Mouse (Mus musculus) forebrain, embryonic 10.5 days (tissue): Measurements from ENCODE around the gene Nkd1. TPM values are rescaled to one million over a fixed set of nuclear protein-coding genes. Genes with fewer than 3 reads are reported as not detected.

Source experiments
- DNase-seq: peaks from one replicate; pipeline ENCODE4 v3.0.0-alpha.2; 2017; ENCODE audit warnings: low spot score; ENCODE audit errors: extremely low spot score
- H3K27ac ChIP-seq: fragments of 300-500 bp; sonication (generic); 2 replicates; pipeline ENCODE4 v1.5.1; 2016; ENCODE audit warnings: mild to moderate bottlenecking
- H3K27me3 ChIP-seq: fragments of 300-500 bp; sonication (generic); 2 replicates; pipeline ENCODE4 v1.6.1; 2016; ENCODE audit warnings: mild to moderate bottlenecking; ENCODE audit not compliant: poor library complexity, severe bottlenecking
- H3K36me3 ChIP-seq: fragments of 300-500 bp; sonication (generic); replicated peaks from 2 replicates; pipeline ENCODE4 v1.6.1; 2016; ENCODE audit warnings: mild to moderate bottlenecking, moderate library complexity
- H3K4me1 ChIP-seq: fragments of 300-500 bp; sonication (generic); 2 replicates; pipeline ENCODE4 v1.6.1; 2016
- H3K4me3 ChIP-seq: fragments of 300-500 bp; sonication (generic); 2 replicates; pipeline ENCODE4 v1.5.1; 2016; ENCODE audit warnings: mild to moderate bottlenecking, moderate library complexity
- H3K9me3 ChIP-seq: fragments of 300-500 bp; sonication (generic); 2 replicates; pipeline ENCODE4 v1.6.1; 2016; ENCODE audit warnings: mild to moderate bottlenecking, moderate library complexity
- WGBS: fragments of 180-500 bp; shearing (Covaris S2); methylation state at CpG from one replicate; pipeline ENCODE4 v1.1.7; 2016; 5-methylcytosine and 5-hydroxymethylcytosine counted together
- polyA plus RNA-seq: library from polyadenylated mRNA; unstranded; fragments of >200 nt; fragmentation: Nextera tagmentation; extraction: Ambion mirVana; gene quantifications from 2 replicates; pipeline ENCODE4 v1.2.1, GENCODE M21; 2016

Nkd1 gene
- polyA plus RNA-seq, 1 experiment from 2014 or later = 47.2 TPM

DNA sequence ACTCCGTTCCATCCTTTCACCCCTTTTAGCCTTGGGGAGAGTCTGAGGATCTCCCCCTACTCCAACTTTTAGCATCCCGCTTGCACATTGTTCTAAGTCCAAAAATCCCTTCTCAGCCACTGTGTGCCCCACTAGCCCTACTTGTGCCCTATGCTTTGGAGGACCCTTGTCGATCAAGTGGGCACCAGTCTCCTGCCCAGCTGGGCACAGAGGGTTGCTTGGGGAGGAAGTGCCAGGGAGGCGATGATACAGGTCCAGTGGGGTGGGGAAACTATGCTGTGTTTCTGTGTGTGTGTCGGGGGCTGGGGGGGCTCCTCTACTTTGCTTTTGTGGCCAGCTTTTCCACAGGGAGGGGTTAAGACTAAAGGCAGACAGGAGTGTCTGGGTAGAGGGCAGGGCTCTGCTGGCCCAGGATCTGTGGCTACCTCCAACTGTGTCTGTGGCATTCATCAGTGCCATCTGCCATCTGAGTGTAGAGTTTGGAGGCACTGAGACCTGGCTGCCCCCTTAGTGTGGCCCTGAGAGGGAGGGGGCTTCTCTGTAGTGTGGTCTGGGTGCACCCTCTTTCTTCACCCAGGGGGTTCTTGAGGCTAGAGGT lies 1.4 kb downstream of the Nkd1 start:
- Histone ChIP-seq H3K9me3 (no peaks in the 10 kb centered on the region), H3K36me3 (peaks cover 24% of the 10 kb centered on the region), H3K27ac (peak overlapping the region; percentile 93), H3K4me1 (peaks cover 91% of the 10 kb centered on the region), H3K27me3 (peaks cover 50% of the 10 kb centered on the region), H3K4me3 (peak overlapping the region; percentile 87)
- 28% methylated on average over 5 of the region's 5 CpGs for WGBS
- DNase-seq = no peak

DNA sequence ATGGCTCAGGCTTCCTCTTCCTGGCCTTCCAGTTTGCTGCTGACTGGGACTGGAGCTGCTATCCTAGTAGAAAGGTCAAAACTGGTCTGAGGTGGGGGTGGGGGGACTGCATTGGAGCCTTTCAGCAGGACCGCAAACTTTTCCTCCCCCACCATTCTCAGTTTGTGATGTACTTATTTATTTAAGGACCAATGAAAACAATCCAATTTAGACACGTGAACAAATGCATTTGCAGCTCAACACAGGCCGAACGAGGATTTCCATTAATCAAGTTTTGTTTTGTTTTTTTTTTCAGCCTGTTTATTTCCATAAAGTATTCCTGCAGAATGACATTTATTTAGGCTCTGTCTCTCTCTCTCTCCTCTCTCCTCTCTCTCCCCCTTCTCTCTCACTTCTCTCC lies 2.5 kb downstream of the Nkd1 start:
- DNase-seq = no peak
- Histone ChIP-seq H3K4me1 (peaks cover 87% of the 10 kb centered on the region), H3K36me3 (peaks cover 35% of the 10 kb centered on the region), H3K27me3 (peaks cover 39% of the 10 kb centered on the region), H3K9me3 (no peaks in the 10 kb centered on the region), H3K27ac (peak overlapping the region; percentile 93; the same call in 1 of the 2 replicates), H3K4me3 (peak overlapping the region; percentile 87)
- 51% methylated on average over 4 of the region's 4 CpGs for WGBS

DNA sequence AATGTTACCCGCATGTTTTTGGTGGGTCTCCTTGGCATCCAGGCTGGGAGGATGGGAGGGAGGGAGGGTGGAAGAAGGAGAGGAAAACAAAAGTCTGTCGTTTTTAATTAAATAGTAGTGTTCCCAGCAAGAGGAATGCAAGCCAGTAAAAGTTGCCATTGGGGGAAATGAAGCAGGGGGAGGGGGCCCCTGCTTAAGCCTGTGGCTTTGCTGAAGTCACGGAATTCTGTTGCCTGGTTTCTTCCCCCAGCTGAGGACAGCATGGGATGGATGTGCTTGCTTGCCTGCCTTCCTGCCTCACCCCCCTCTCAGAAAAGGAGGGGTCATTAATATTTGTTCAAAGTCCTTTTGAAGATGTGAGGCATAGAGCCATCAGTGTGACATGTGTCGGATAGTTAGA lies 3.0 kb downstream of the Nkd1 start:
- Histone ChIP-seq H3K27ac (no peak overlapping the region), H3K4me1 (peaks cover 83% of the 10 kb centered on the region), H3K27me3 (peaks cover 34% of the 10 kb centered on the region), H3K36me3 (peaks cover 40% of the 10 kb centered on the region), H3K4me3 (peak overlapping the region; percentile 87), H3K9me3 (no peaks in the 10 kb centered on the region)
- 13% methylated on average over 4 of the region's 4 CpGs for WGBS
- DNase-seq = no peak

DNA sequence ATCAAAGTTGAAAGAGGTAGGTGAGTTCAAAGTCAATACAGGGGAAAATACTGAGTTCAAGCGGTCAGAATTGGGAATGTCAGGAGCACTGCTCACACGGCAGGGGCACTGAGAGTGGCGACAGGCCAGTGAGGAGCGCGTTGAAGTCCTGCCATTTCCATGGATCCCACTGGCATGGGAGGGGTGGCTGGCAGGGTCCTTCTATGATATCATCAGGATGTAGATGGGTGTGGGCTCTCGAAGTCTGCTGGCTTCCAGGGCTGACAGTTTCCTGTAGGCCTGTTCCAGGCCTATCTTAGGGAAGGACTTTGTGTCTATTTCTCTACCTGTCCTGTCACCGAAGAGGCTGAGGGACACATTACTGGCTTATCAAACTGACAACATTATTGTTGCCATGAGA lies 3.7 kb downstream of the Nkd1 start:
- Histone ChIP-seq H3K4me3 (peak overlapping the region; percentile 7; the same call in 1 of the 2 replicates), H3K36me3 (peaks cover 47% of the 10 kb centered on the region), H3K27me3 (peaks cover 26% of the 10 kb centered on the region), H3K4me1 (peaks cover 81% of the 10 kb centered on the region), H3K27ac (no peak overlapping the region), H3K9me3 (no peaks in the 10 kb centered on the region)
- DNase-seq = no peak
- WGBS = 81% methylated on average over 7 of the region's 7 CpGs

DNA sequence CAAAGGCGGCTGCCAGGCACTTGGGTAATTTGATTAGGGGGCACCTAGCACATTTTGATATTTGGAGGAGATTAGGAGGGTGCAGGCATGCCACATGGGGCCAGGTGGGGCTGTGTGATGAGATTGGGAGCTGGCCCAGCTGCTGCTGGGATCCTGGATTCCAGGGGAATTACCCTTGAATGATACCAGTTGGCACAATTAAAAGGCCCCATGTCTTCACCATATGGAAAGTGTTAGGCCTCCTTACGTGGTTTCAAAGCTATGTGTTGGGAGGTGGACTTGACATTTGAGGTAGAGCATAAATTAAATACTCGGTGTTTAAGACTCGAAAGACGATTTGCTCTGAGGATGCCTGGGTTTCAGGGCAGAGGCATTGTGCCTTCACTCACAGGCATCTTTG lies 5.1 kb downstream of the Nkd1 start:
- peak overlapping the region; percentile 36; the same call in 1 of the 2 replicates for H3K27ac ChIP-seq
- no peak for DNase-seq
- H3K4me3 ChIP-seq = no peak overlapping the region
- H3K4me1 ChIP-seq = peaks cover 67% of the 10 kb centered on the region
- no peaks in the 10 kb centered on the region for H3K9me3 ChIP-seq
- H3K36me3 ChIP-seq = peaks cover 55% of the 10 kb centered on the region
- WGBS = 78% methylated on average over 5 of the region's 5 CpGs
- H3K27me3 ChIP-seq = peaks cover 15% of the 10 kb centered on the region

DNA sequence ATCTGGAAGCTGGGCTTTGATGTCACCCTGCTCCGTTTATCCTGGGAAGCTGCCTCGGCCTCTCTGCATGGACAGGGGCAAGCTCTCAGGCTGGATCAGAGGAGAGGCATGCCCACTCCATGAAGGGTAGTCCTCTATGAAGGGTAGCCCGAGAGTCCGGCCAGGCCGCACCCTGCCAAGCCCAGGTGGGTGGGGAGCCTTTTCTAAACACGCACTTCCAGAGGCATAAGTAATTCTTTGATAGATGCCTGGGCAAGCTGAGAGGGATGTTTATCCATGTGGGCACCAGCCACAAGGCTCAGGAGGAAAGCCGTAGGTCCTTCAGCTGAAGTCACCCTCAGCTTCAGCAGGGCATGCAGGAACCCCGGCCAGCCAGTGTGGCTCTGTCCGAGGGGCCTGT lies 7.0 kb downstream of the Nkd1 start:
- no peak overlapping the region for H3K27ac ChIP-seq
- 86% methylated on average over 9 of the region's 9 CpGs for WGBS
- no peaks in the 10 kb centered on the region for H3K9me3 ChIP-seq
- H3K27me3 ChIP-seq = peaks cover 4% of the 10 kb centered on the region
- H3K4me1 ChIP-seq = peaks cover 48% of the 10 kb centered on the region
- no peak overlapping the region for H3K4me3 ChIP-seq
- no peak for DNase-seq
- H3K36me3 ChIP-seq = peaks cover 64% of the 10 kb centered on the region

DNA sequence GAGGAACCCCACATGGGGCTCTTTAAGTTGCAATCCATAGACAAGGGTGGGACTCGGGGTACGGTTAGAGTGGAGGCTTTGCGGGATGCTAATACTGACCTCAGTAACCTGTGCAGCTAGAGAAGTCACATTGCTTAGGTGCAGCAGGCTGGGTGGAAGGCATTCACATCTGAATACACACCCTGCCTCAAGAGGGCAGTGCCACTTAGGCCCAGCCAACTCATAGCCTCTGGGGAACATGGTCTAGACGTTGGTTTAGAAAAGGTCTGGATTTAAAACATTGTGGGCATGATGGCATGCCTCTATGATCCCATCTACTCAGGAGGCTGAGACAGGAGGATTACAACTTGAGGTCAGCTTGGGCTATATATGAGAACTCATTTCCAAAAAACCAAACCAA lies 8.6 kb downstream of the Nkd1 start:
- WGBS = 93% methylated on average over 4 of the region's 4 CpGs
- Histone ChIP-seq H3K27ac (no peak overlapping the region), H3K4me1 (peaks cover 32% of the 10 kb centered on the region), H3K27me3 (no peaks in the 10 kb centered on the region), H3K36me3 (peaks cover 70% of the 10 kb centered on the region), H3K4me3 (no peak overlapping the region), H3K9me3 (no peaks in the 10 kb centered on the region)
- DNase-seq = no peak

DNA sequence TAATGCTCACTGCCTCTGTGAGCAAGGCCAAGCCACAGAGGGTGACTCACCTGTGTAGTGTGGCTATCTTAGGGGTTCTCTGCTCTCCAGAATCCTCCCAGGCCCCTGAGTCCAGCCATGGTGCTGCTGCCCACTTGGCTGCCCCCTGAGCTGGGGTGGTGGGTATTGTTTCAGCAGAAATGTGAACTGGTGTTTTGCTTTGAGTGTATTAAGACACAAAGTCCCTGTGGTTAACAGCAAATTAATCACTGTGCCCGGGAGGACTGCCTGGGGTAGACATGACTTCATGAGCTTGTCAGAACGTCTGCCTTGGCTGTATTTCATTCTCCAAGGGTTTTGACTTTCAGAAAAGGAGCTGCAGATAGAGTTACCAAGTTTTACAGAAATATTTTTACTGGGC lies 15.9 kb downstream of the Nkd1 start:
- H3K27ac ChIP-seq = no peak overlapping the region
- H3K4me3 ChIP-seq = no peak overlapping the region
- DNase-seq = no peak
- peaks cover 69% of the 10 kb centered on the region for H3K36me3 ChIP-seq
- H3K9me3 ChIP-seq = no peaks in the 10 kb centered on the region
- H3K27me3 ChIP-seq = no peaks in the 10 kb centered on the region
- 0 out of 2 replicates have a peak, but pooled peaks cover 6% of the 10 kb centered on the region for H3K4me1 ChIP-seq
- WGBS = 81% methylated on average over 2 of the region's 2 CpGs

DNA sequence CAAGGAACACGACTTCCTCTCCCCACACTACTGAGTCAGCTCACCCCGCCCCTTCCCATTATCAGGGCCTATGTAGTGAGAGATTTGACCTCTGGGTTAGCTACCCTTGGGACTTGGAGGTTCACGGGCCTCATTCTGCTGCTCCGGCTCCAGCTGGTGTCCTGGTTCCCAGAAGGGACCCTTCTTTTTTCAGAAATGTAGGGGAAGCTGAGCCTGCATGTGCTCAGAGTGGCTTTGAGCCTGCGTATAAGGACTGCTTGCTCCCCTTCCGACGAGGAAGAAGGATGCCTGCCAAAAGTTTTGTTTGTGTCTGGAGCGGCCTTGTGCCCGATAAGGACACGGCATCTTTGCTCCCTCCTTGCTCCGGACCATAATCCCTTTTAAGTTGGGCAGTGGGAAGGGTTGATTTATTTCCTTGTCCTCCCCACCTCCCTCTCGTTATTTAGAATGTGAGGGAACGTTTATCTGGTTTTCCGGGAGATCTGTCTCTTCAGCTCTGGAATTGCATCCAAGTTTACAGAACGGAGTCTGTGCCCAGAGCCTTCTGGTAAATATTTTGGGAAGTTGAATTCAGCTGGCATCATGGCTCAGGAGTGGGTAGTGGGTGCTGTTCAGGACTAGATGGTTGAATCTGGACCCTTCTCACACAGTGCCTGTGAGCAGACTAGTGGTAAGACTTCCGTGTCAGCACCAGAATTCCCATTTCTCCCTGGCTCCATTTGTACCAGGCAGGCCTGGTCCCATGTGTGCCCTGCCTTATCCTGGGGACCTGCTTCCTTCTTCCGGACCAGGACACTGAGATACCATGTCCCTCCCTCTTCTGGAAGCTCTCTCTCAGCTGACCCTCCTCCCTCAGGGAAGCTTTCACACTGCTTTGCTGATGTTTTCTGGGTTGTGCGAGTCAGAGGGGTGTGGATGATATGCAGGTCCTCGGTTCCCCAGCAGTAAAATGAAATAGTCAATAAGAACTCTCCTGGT lies 17.1 kb downstream of the Nkd1 start:
- H3K27ac ChIP-seq = no peak overlapping the region
- H3K4me3 ChIP-seq = no peak overlapping the region
- no peak for DNase-seq
- H3K9me3 ChIP-seq = no peaks in the 10 kb centered on the region
- H3K27me3 ChIP-seq = no peaks in the 10 kb centered on the region
- H3K4me1 ChIP-seq = 0 out of 2 replicates have a peak, but pooled peaks cover 6% of the 10 kb centered on the region
- WGBS = 86% methylated on average over 19 of the region's 19 CpGs
- peaks cover 73% of the 10 kb centered on the region for H3K36me3 ChIP-seq

DNA sequence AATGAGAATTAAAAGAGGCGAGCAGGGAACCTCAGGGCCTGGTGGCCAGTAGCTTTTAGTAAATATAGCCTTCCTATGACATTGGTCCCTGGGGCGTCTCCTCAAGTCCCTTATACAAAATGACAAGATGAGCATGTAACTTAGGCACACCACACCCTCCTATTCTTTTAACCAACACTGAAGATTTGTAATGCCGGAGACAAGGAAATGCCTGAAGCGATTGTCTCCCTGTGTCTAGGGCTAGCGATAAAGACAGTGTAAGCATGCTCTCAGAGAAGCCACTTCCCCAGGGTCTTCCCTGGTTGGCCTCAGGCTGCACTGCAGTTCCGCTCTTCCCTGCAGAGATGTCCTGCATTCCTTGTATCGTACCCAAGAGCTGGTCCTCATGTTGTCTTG lies 17.8 kb downstream of the Nkd1 start:
- WGBS = 89% methylated on average over 7 of the region's 7 CpGs
- Histone ChIP-seq H3K27ac (no peak overlapping the region), H3K4me3 (no peak overlapping the region), H3K36me3 (peaks cover 75% of the 10 kb centered on the region), H3K4me1 (0 out of 2 replicates have a peak, but pooled peaks cover 6% of the 10 kb centered on the region), H3K27me3 (no peaks in the 10 kb centered on the region), H3K9me3 (no peaks in the 10 kb centered on the region)
- no peak for DNase-seq

DNA sequence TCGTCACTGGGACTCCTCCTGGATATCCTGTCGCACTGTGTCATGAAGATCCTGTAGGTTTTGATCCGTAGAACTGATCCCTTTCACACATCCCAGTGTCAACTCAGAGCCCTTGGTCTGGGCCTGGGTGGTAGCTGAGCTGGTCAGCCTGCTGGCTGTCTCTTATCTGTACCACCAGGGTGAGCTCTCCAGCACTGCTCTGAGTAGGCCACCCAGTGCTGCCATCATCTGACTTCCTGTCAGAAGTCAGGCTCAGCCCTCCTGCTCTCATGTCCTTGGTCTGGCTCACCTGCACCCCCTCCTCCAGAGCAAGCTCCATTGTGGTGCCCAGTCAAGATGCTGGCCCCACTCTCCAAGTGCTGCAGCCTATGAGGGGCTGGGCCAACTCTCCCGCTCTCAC lies 18.8 kb downstream of the Nkd1 start:
- no peaks in the 10 kb centered on the region for H3K27me3 ChIP-seq
- no peak overlapping the region for H3K4me3 ChIP-seq
- no peaks in the 10 kb centered on the region for H3K9me3 ChIP-seq
- 76% methylated on average over 4 of the region's 4 CpGs for WGBS
- peaks cover 12% of the 10 kb centered on the region for H3K4me1 ChIP-seq
- no peak for DNase-seq
- H3K36me3 ChIP-seq = peaks cover 79% of the 10 kb centered on the region
- H3K27ac ChIP-seq = no peak overlapping the region

DNA sequence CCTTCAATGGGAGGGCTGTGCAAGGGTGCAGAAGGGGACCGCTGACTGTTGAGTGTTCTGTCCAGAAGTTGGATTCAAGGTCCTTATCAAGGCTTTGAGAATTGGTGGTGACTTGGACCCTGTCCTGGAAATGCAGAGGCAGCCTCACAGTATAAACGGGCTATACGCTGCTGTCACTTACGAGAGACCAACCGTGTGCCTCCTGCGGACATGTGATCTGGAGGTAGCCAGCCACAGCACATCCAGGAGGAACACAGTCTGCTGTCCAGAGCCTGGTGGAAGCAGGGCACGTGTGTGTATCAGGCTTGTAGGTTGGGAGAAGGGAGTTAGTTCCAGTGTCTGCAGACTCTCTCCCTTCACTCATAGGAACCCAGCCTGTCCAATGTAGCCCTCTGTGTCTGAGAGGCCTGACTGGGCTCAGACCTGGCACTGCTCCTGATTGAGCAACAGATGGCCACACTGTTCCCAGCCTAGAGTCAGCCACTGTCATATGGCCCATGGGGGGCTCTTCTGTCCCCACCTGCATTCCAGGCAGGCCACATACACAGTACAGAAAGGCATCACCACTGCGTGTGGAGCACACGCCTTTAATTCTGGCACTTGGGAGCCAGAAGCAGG lies 21.6 kb downstream of the Nkd1 start:
- WGBS = 92% methylated on average over 9 of the region's 9 CpGs
- no peak overlapping the region for H3K27ac ChIP-seq
- no peak overlapping the region for H3K4me3 ChIP-seq
- H3K36me3 ChIP-seq = peaks cover 81% of the 10 kb centered on the region
- H3K4me1 ChIP-seq = peaks cover 11% of the 10 kb centered on the region
- 0 out of 2 replicates have a peak, but pooled peaks cover 1% of the 10 kb centered on the region for H3K9me3 ChIP-seq
- H3K27me3 ChIP-seq = no peaks in the 10 kb centered on the region
- no peak for DNase-seq
